Mouse (Mus musculus) midbrain, postnatal 0 days (tissue): Measurements from ENCODE around the gene Phf23. TPM values are rescaled to one million over a fixed set of nuclear protein-coding genes. Genes with fewer than 3 reads are reported as not detected.

Experiments
- ATAC-seq: fragments of 200-750 bp; cut with Nextera tagmentation; 2 replicates; pipeline ENCODE4 v1.8.0; 2017; ENCODE audit warnings: moderate number of reproducible peaks, mild to moderate bottlenecking, moderate TSS enrichment, moderate library complexity; ENCODE audit not compliant: low FRiP score
- DNase-seq: peaks from one replicate; pipeline ENCODE4 v3.0.0-alpha.2; 2015; ENCODE audit warnings: low spot score
- H3K27ac ChIP-seq: fragments of 300-500 bp; sonication (generic); 2 replicates; pipeline ENCODE4 v1.5.1; 2014; ENCODE audit warnings: low read depth, mild to moderate bottlenecking, low read length, mixed read lengths
- H3K27me3 ChIP-seq: fragments of 300-500 bp; sonication (generic); 2 replicates; pipeline ENCODE4 v1.6.1; 2014; ENCODE audit warnings: low read length, control low read depth, mixed read lengths; ENCODE audit not compliant: insufficient read depth
- H3K36me3 ChIP-seq: fragments of 300-500 bp; sonication (generic); 2 replicates; pipeline ENCODE4 v1.6.1; 2014; ENCODE audit warnings: low read length, control low read depth, mixed read lengths; ENCODE audit not compliant: insufficient read depth
- H3K4me1 ChIP-seq: fragments of 300-500 bp; sonication (generic); 2 replicates; pipeline ENCODE4 v1.6.1; 2014; ENCODE audit warnings: mild to moderate bottlenecking, control low read depth, antibody characterized with exemption, low read length, mixed read lengths; ENCODE audit not compliant: insufficient read depth
- H3K4me2 ChIP-seq: fragments of 300-500 bp; sonication (generic); 2 replicates; pipeline ENCODE4 v1.6.1; 2014; ENCODE audit warnings: low read depth, mild to moderate bottlenecking, low read length, mixed read lengths; ENCODE audit not compliant: poor library complexity, severe bottlenecking
- H3K4me3 ChIP-seq: fragments of 300-500 bp; sonication (generic); 2 replicates; pipeline ENCODE4 v1.5.1; 2014; ENCODE audit warnings: low read depth, mild to moderate bottlenecking, low read length, moderate library complexity
- H3K9ac ChIP-seq: fragments of 300-500 bp; sonication (generic); replicated peaks from 2 replicates; pipeline ENCODE4 v1.6.1; 2014; ENCODE audit warnings: mild to moderate bottlenecking, low read length, moderate library complexity, mixed read lengths; ENCODE audit not compliant: poor library complexity, severe bottlenecking
- H3K9me3 ChIP-seq: fragments of 300-500 bp; sonication (generic); 2 replicates; pipeline ENCODE4 v1.6.1; 2016; ENCODE audit warnings: low read length, control low read depth
- CTCF ChIP-seq: IDR thresholded peaks from 2 replicates; pipeline ENCODE4 v1.5.1; 2016; ENCODE audit warnings: antibody characterized with exemption, mild to moderate bottlenecking
- WGBS: fragments of 180-500 bp; shearing (Covaris S2); extraction: QIAGEN DNeasy Blood & Tissue Kit; methylation state at CpG from one replicate; pipeline ENCODE4 v1.1.7; 2014; 5-methylcytosine and 5-hydroxymethylcytosine counted together
- polyA plus RNA-seq: library from polyadenylated mRNA; unstranded; fragments of >200 nt; fragmentation: Nextera tagmentation; extraction: Ambion mirVana; gene quantifications from 2 replicates; pipeline ENCODE4 v1.2.1, GENCODE M21; 2015
- total RNA-seq: library from RNA; depleted of rRNA; stranded (reverse); fragments of >200 nt; gene quantifications from 2 replicates; pipeline ENCODE4 v1.2.3, GENCODE M21; 2014

Phf23 gene
- total and polyA plus RNA-seq, 2 experiments from 2014 or later: 40.0 to 45.2 TPM

DNA sequence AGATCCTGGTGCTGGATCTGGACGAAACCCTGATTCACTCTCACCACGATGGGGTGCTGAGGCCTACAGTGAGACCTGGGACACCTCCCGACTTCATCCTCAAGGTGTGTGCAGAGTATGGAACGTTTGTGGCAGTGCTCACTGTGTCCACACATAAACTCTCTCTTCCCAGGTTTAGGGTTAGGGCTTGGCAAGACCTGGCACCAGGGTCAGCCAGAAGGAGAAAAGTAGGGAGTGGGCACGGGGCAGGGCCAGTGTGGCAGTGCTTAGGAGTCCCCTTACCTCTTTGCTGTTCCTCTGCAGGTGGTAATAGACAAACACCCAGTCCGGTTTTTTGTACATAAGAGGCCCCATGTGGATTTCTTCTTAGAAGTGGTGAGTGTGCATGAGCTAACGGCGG is 11.1 kb upstream of the Phf23 start:
- H3K4me2 ChIP-seq: no peak overlapping the region
- H3K36me3 ChIP-seq: peaks cover 38% of the 10 kb centered on the region
- no peaks in the 10 kb centered on the region for H3K27me3 ChIP-seq
- no peak overlapping the region for H3K27ac ChIP-seq
- no peak for DNase-seq
- H3K4me3 ChIP-seq: no peak overlapping the region
- no peaks in the 10 kb centered on the region for H3K9me3 ChIP-seq
- no peak overlapping the region for H3K9ac ChIP-seq
- 93% methylated on average over 8 of the region's 8 CpGs for WGBS
- no peak for ATAC-seq
- no peak for TF ChIP-seq CTCF
- peaks cover 13% of the 10 kb centered on the region for H3K4me1 ChIP-seq

DNA sequence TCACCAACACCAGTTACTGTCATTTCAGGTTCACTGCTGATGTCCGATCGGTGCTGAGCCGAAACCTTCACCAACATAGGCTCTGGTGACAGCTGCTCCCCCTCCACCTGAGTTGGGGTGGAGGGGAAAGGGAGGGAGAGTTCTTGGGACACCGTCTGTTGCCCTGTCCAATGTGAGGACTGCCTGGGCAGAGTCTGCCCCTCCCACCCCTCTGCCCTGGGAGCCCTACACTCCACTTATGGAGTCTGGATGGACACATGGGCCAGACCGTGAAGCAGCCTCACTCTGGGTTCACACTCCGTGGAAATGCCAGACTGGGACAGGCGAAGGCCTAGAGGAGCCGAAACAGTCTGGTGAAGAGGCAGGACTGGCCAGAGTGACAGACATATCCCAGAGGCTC is 5.6 kb upstream of the Phf23 start:
- H3K4me3 ChIP-seq: no peak overlapping the region
- H3K9ac ChIP-seq: no peak overlapping the region
- no peaks in the 10 kb centered on the region for H3K27me3 ChIP-seq
- H3K4me2 ChIP-seq: no peak overlapping the region
- WGBS: 87% methylated on average over 8 of the region's 8 CpGs
- no peak overlapping the region for H3K27ac ChIP-seq
- no peak for ATAC-seq
- H3K36me3 ChIP-seq: peaks cover 37% of the 10 kb centered on the region
- H3K9me3 ChIP-seq: no peaks in the 10 kb centered on the region
- no peak for TF ChIP-seq CTCF
- no peaks in the 10 kb centered on the region; the same call in 1 of the 2 replicates for H3K4me1 ChIP-seq
- DNase-seq: no peak

- Histone ChIP-seq H3K9me3 (no peaks in the 10 kb centered on the region), H3K36me3 (peaks cover 31% of the 10 kb centered on the region), H3K4me2 (peak within 1 kb of the TSS; percentile 61), H3K4me1 (no peaks in the 10 kb centered on the region; the same call in 1 of the 2 replicates), H3K27me3 (no peaks in the 10 kb centered on the region), H3K9ac (peak within 1 kb of the TSS; percentile 88), H3K4me3 (peak within 1 kb of the TSS; percentile 56), H3K27ac (peak within 1 kb of the TSS; percentile 85)
- ATAC-seq (peak; percentile 62), DNase-seq (peak; percentile 99)
- under 1% methylated on average over 40 of the region's 40 CpGs for WGBS
- TF ChIP-seq CTCF: no peak
These were observed 4.5 kb upstream of the Phf23 start, which contains the start of gene Gabarap for GRCm38 (mm10) chr11:69990850-69991691. Gabarap (plus strand) TSS chr11:69991143.

DNA sequence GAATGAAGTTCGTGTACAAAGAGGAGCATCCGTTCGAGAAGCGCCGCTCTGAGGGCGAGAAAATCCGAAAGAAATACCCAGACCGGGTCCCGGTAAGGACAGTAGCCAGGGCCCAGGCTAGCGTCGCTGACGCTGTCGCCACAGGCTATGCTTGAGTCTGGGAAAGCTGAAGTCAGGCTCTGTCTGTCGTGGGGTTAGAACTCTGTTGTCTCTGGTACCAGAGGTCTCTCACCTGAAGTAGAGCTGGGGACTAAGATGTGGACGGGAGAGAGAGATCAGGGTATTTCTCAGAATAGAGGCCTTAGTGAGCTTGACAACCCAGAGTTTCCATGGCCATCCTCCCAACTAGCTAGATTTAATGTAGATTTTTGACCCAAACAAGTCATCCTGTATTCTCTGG is 3.9 kb upstream of the Phf23 start:
- no peaks in the 10 kb centered on the region; the same call in 1 of the 2 replicates for H3K4me1 ChIP-seq
- H3K4me3 ChIP-seq: peak overlapping the region; percentile 56
- WGBS: 0% methylated on average over 15 of the region's 15 CpGs
- peaks cover 27% of the 10 kb centered on the region for H3K36me3 ChIP-seq
- ATAC-seq: no peak
- H3K9ac ChIP-seq: peak overlapping the region; percentile 88
- H3K27me3 ChIP-seq: no peaks in the 10 kb centered on the region
- H3K9me3 ChIP-seq: no peaks in the 10 kb centered on the region
- peak overlapping the region; percentile 85 for H3K27ac ChIP-seq
- H3K4me2 ChIP-seq: peak overlapping the region; percentile 61
- TF ChIP-seq CTCF: no peak
- no peak for DNase-seq

GRCm38 (mm10) chr11:69992396-69992795 is 3.2 kb upstream of the Phf23 start:
- no peak for ATAC-seq

DNA sequence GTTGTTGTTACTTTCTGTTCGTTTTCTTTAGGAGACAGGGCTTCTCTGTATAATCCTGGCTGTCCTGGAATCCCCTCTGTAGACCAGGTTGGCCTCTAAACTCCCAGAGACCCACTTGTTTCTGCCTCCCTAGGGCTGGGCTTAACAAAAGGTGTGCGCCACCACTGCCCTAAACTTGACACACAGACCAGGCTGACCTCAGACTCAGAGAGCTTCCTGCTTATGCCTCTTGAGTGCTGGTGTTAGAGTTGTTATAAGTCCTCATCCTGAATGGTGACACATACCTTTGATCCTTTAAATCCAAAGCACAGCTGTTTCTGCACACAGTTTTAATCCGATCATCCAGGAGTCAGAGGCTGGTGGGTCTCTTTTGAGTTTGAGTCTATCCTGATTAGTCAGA is 2.6 kb upstream of the Phf23 start:
- no peak for DNase-seq
- Histone ChIP-seq H3K9ac (no peak overlapping the region), H3K27ac (no peak overlapping the region), H3K36me3 (peaks cover 22% of the 10 kb centered on the region), H3K27me3 (no peaks in the 10 kb centered on the region), H3K4me1 (no peaks in the 10 kb centered on the region; the same call in 1 of the 2 replicates), H3K4me3 (no peak overlapping the region), H3K9me3 (no peaks in the 10 kb centered on the region), H3K4me2 (peak overlapping the region; percentile 61)
- 92% methylated on average over 3 of the region's 3 CpGs for WGBS
- TF ChIP-seq CTCF: no peak
- no peak for ATAC-seq

More at GRCm38 (mm10) chr11:69992396-69992795, 3.2 kb upstream of the Phf23 start:
- Histone ChIP-seq H3K9ac (peak overlapping the region; percentile 88), H3K27me3 (no peaks in the 10 kb centered on the region), H3K4me3 (peak overlapping the region; percentile 56), H3K9me3 (no peaks in the 10 kb centered on the region), H3K4me2 (peak overlapping the region; percentile 61), H3K27ac (no peak overlapping the region), H3K36me3 (peaks cover 27% of the 10 kb centered on the region), H3K4me1 (no peaks in the 10 kb centered on the region; the same call in 1 of the 2 replicates)
- no peak for TF ChIP-seq CTCF
- WGBS: 85% methylated on average over 10 of the region's 10 CpGs
- no peak for DNase-seq
